Mouse (Mus musculus): Measurements from ENCODE around the gene Incenp.
"Not testable (repeated sequence)": the region's sequence is repeated elsewhere in the genome, so short reads cannot be mapped to it uniquely, and the experiment has no call there.

The Incenp gene

GRCm38 (mm10) chr19:9920835-9921784, 21.8 kb upstream of the Incenp start:
- no peak for DNase-seq (ENCODE audit: low read depth in 1 of 2, low spot score in 2 of 2)

DNA sequence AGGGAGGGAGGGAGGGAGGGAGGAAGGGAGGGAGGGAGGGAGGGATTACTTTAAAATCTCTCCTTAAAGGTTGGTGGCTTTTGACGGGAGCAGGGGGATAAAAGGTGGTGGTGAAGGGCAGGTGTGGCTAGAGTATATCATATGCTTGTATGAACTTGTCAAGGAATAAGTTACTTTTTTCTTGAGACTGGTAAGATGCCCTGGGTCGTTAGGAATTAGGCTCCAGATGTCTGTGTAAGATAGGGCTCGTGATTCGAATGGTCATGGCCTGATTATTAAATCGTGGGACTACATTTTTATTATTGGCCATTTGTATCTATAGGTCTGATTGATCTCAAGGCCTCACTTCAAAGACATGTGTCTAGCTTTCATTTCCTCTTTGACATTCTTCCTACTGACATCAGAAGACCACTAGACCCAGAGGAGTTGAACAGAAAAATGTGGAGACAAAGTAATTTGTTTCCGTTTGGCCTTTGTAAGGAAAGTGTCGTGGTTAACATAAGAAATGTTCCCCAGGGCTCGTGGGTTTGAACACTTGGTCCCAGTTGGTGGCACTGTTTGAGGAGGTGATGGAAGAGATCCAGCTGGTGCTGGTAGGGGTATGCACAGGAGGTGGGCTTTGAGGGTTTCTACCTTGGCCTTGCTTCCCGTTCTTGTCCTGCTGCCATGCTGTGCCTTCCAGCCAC, 19.0 kb upstream of the Incenp start:
- DNase-seq (ENCODE audit: low read depth in 1 of 2, low spot score in 2 of 2), result no peak

GRCm38 (mm10) chr19:9917727-9918126, 18.4 kb upstream of the Incenp start:
- peak in 1 of 2 experiments; percentile 22 for DNase-seq (ENCODE audit: low read depth in 1 of 2, low spot score in 2 of 2)

- peak in 1 of 2 experiments; percentile 73 for DNase-seq (ENCODE audit: low read depth in 1 of 2, low spot score in 2 of 2)
Measured at GRCm38 (mm10) chr19:9915935-9916334, 16.6 kb upstream of the Incenp start.

DNA sequence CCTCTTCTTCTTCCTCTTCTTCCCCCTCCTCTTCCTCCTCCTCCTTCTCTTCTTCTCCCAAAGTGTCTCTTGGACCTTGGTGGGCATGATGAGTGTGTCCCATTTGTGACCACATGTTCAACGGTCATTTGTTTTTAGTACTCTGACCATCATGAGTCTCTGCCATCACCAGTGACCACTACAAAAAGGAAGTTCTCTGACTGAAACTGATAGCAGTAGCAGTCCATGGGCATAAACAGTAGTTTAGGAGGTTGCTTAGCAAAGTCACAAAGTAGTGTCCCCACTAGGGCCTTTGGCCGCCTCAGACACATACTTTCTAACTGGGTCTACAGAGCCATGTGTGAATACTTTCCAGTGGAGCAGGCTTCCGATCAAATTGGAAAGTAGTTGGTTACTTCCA, 15.0 kb upstream of the Incenp start:
- peak in 1 of 2 experiments; percentile 35 for DNase-seq (ENCODE audit: low read depth in 1 of 2, low spot score in 2 of 2)

DNA sequence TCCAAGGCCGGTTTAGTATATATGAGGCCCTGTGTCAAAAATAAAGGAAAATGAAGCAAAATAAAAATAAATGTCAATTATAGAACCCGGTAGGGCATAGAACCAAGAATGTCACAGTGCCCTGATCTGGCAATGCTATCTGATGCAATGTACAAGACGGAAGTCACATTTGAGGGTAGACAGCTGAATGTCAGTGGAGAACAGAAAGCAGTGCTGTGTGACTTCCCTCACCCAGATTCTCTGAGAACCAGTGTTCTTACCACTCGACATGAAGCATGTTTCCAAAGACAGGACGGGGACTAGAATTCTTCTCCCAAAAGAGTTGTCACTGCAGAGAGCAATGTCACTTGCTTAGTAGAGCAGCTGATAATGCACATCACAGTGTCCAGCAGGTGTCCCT, 14.4 kb upstream of the Incenp start:
- peak in 1 of 2 experiments; percentile 55 for DNase-seq (ENCODE audit: low read depth in 1 of 2, low spot score in 2 of 2)

DNA sequence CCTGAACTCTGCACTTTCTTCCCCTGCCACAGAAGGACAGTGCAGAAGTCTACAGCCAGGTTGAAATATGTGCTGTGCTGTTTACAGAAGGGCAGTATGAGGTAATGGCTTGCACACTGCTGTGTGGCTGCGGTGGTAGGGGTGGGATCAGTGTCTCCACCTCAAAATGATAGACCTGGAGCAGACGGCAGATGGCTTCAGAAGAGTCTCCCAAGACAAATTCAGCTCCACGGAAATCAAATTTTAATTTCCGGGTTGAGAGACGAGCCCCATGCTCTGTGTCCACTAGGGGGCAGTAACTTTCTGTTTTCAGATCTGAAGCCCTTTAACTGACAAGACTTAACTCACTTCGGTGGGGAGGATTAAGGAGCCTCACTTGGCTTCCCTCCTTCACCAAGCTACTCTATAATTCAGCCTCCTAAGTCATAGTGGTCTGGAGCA, 12.0 kb upstream of the Incenp start:
- DNase-seq (ENCODE audit: low read depth in 1 of 2, low spot score in 2 of 2), result peak in 1 of 2 experiments; percentile 32

GRCm38 (mm10) chr19:9909351-9909750, 10.0 kb upstream of the Incenp start:
- no peak for DNase-seq (ENCODE audit: low read depth in 1 of 2, low spot score in 2 of 2)

DNA sequence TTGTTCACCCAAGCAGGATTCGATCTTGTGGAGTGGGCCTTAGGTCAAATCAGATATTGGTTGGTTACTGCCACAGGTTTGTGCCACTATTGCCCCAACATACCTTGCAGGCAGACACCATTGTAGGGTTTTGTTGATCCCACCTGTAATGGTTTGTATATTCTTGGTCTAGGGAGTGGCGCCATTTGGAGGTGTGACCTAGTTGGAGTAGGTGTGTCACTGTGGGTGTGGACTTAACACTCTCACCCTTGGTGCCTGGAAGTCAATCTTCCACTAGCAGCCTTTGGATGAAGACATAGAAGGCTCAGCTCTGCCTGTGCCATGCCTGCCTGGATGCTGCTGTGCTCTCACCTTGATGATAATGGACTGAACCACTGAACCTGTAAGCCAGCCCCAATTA, 1.3 kb upstream of the Incenp start:
- DNase-seq (ENCODE audit: low read depth in 1 of 2, low spot score in 2 of 2), result not testable (repeated sequence)

DNA sequence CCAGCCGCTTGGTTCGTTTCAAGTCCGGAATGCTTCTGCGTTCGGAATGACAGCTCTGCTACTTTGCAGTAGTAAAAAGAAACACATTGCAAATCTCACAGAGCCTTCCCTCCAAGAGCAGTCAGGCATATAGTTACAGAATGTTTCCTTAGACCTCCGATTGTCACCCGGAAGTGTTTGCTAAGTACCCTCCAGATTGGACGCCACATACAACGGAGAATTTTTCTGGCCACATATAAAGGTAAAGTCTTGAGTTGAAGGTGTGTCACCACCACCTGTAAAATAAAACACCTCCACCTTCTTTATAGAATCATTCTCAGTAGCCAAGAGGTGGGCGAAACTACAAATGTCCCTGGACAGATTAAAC, 412 bp upstream of the Incenp start:
- DNase-seq (ENCODE audit: low read depth in 1 of 2, low spot score in 2 of 2), result no peak

DNA sequence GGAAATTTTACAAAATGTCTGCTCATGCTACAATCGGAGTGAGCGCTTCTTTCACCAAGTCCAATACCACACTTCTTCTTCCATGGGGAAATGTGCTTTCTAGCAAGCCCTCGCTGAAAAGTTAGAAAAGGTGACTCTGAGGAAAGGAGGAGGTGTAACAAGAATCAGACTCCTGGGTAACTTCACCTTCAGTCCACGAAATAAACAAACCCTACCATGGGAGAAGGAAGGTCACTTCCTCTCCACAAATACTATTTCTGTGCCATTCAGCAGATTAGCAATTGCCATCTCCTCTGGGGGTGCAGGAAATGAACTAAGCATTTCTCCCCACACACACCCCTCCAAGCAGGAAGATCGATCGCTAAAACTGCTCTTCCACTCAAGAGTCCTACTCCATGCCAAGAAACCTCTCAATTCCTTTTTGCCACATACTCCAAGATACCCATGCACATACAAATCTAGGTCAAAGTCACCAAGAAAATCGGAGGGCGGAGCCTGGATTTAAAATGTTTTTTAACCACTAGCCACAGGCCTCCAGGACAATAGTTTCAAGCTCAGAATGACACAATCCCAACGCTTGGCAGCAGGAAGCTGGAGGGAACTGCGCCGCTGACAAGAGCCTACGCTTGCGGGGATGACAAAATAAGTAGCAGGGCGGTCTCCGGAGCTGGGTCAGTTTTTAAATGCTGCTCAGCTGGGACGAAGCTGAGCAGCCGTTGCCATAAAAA, 848 bp downstream of the Incenp start:
- DNase-seq (ENCODE audit: low read depth in 1 of 2, low spot score in 2 of 2), result no peak

- DNase-seq (ENCODE audit: low read depth in 1 of 2, low spot score in 2 of 2), result no peak
Measured at GRCm38 (mm10) chr19:9896067-9896466, 3.3 kb downstream of the Incenp start.

GRCm38 (mm10) chr19:9886771-9887170, 12.6 kb downstream of the Incenp start:
- no peak for DNase-seq (ENCODE audit: low read depth in 1 of 2, low spot score in 2 of 2)

DNA sequence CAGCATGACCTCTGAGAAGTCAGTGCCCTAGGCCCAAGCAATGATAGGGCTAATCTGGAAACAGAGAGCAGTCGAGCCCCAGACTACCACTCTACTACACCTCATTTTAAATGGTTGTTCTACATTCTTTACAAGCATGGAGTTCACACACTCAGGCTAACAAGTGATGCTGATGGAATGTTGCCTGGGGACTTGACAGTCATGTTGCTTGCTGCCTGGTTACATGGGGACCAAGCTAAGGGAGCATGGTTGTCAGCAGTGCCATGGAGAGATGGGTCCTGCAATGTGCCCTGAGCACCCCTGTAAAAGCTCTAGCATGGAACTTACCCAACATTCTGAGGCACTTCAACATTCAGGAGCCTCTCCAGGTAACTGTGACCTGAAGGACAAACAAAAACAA, 13.0 kb downstream of the Incenp start:
- no peak for DNase-seq (ENCODE audit: low read depth in 1 of 2, low spot score in 2 of 2)

- no peak for DNase-seq (ENCODE audit: low read depth in 1 of 2, low spot score in 2 of 2)
Measured at GRCm38 (mm10) chr19:9878186-9878835, 21.0 kb downstream of the Incenp start.

- no peak for DNase-seq (ENCODE audit: low read depth in 1 of 2, low spot score in 2 of 2)
Measured at GRCm38 (mm10) chr19:9865466-9865865, 33.9 kb downstream of the Incenp start.

GRCm38 (mm10) chr19:9864856-9865255, 34.5 kb downstream of the Incenp start:
- no peak for DNase-seq (ENCODE audit: low read depth in 1 of 2, low spot score in 2 of 2)

- not testable (repeated sequence) for DNase-seq (ENCODE audit: low read depth in 1 of 2, low spot score in 2 of 2)
Measured at GRCm38 (mm10) chr19:9860821-9861220, 38.5 kb downstream of the Incenp start.

DNA sequence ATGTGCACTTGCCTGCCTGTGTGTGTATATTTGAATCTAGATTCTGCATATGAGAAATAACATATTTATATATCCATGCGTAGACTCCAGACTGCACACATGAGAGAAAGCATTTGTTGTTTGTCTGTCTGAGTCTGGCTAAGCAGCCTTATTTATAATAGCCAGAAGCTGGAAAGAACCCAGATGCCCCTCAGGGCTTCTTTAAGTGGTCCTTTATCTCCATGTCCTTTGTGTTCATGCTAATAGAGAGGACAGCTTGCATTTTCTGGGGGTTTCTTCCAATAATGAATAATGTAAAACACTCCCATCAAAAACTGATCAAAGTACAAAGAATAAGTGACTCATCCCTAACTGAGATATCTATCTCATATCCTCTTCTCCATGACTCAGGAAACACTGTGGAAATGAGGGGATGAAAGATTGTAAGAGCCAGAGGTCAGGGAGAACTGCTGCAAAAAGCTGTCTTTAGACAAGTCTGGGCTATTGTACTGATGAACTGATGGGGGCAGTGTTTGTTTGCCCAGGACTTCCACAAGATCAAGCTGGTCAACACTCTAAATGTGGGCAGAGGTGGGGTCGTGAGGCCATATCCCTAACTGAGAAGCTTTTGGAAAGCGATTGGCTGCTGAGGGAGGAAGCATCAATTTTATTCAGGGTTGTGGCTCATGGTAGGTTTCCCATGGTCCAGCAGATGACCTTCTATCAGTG, 49.8 kb downstream of the Incenp start:
- DNase-seq (ENCODE audit: low read depth in 1 of 2, low spot score in 2 of 2), result not testable (repeated sequence)

GRCm38 (mm10) chr19:9847262-9847661, 52.1 kb downstream of the Incenp start, which contains the start of gene Scgb2a2:
Scgb2a2 (plus strand) TSS chr19:9847562.
- DNase-seq (ENCODE audit: low read depth in 1 of 2, low spot score in 2 of 2), result no peak
